Mouse (Mus musculus) limb, embryonic 11.5 days (tissue): ENCODE measurements around the gene Apobec2. TPM values are rescaled to one million over a fixed set of nuclear protein-coding genes. Genes with fewer than 3 reads are reported as not detected.

Experiments
- ATAC-seq: fragments of 200-750 bp; cut with Nextera tagmentation; 2 replicates; pipeline ENCODE4 v1.8.0; 2017; ENCODE audit warnings: low read depth; ENCODE audit not compliant: insufficient number of reproducible peaks, low FRiP score, low TSS enrichment
- DNase-seq: peaks from one replicate; pipeline ENCODE4 v3.0.0-alpha.2; 2015; ENCODE audit warnings: low spot score
- H3K27ac ChIP-seq: fragments of 300-500 bp; sonication (generic); replicated peaks from 2 replicates; pipeline ENCODE4 v1.5.1; 2014; ENCODE audit warnings: low read depth, mild to moderate bottlenecking, low read length
- H3K27me3 ChIP-seq: fragments of 300-500 bp; sonication (generic); 2 replicates; pipeline ENCODE4 v1.6.1; 2014; ENCODE audit warnings: mild to moderate bottlenecking, low read length, mixed read lengths; ENCODE audit not compliant: control insufficient read depth, insufficient read depth
- H3K36me3 ChIP-seq: fragments of 300-500 bp; sonication (generic); 2 replicates; pipeline ENCODE4 v1.6.1; 2014; ENCODE audit warnings: mild to moderate bottlenecking, low read length, moderate library complexity, mixed read lengths; ENCODE audit not compliant: control insufficient read depth, insufficient read depth
- H3K4me1 ChIP-seq: fragments of 300-500 bp; sonication (generic); 2 replicates; pipeline ENCODE4 v1.6.1; 2014; ENCODE audit warnings: low read length, mixed read lengths; ENCODE audit not compliant: control insufficient read depth, insufficient read depth
- H3K4me2 ChIP-seq: fragments of 300-500 bp; sonication (generic); 2 replicates; pipeline ENCODE4 v1.6.1; 2014; ENCODE audit warnings: low read depth, mild to moderate bottlenecking, moderate library complexity; ENCODE audit not compliant: severe bottlenecking
- H3K4me3 ChIP-seq: fragments of 300-500 bp; sonication (generic); 2 replicates; pipeline ENCODE4 v1.5.1; 2014; ENCODE audit warnings: low read depth, low read length
- H3K9ac ChIP-seq: fragments of 300-500 bp; sonication (generic); 2 replicates; pipeline ENCODE4 v1.6.1; 2014; ENCODE audit warnings: mild to moderate bottlenecking, low read length
- H3K9me3 ChIP-seq: fragments of 300-500 bp; sonication (generic); 2 replicates; pipeline ENCODE4 v1.6.1; 2016; ENCODE audit warnings: low read length; ENCODE audit not compliant: control insufficient read depth
- WGBS: fragments of 180-500 bp; shearing (Covaris S2); extraction: QIAGEN DNeasy Blood & Tissue Kit; methylation state at CpG from one replicate; pipeline ENCODE4 v1.1.7; 2014; 5-methylcytosine and 5-hydroxymethylcytosine counted together
- polyA plus RNA-seq: library from polyadenylated mRNA; unstranded; fragments of >200 nt; fragmentation: Nextera tagmentation; extraction: Ambion mirVana; gene quantifications from 2 replicates; pipeline ENCODE4 v1.2.1, GENCODE M21; 2014

The Apobec2 gene
- polyA plus RNA-seq, 1 experiment from 2014 or later = 1.5 TPM

DNA sequence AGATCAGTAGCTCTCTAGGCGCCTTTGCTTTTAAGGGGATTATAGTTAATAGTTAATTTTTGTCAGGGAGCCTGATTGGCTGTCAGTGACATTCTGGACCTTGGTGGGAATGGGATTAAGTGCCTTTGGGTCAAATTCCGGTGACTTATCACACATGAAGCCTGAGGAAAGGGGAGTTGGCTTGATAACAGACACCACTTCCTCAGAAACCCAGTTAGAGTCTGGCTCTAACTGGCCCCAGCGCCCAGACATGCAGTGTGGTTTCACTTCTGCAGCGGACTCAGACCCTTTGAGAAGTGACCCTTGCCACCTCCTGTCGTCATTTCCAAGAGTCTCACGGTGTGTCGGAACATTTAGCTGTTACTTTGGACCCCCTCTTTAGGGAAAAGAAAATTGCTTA, 14.6 kb downstream of the Apobec2 start:
- H3K4me2 ChIP-seq = no peak overlapping the region
- no peaks in the 10 kb centered on the region for H3K27me3 ChIP-seq
- no peaks in the 10 kb centered on the region for H3K4me1 ChIP-seq
- no peaks in the 10 kb centered on the region for H3K9me3 ChIP-seq
- H3K27ac ChIP-seq = no peak overlapping the region
- ATAC-seq (no peak), DNase-seq (no peak)
- H3K36me3 ChIP-seq = peaks cover 3% of the 10 kb centered on the region; the same call in 1 of the 2 replicates
- no peak overlapping the region for H3K9ac ChIP-seq
- WGBS = 86% methylated on average over 7 of the region's 7 CpGs
- H3K4me3 ChIP-seq = no peak overlapping the region

DNA sequence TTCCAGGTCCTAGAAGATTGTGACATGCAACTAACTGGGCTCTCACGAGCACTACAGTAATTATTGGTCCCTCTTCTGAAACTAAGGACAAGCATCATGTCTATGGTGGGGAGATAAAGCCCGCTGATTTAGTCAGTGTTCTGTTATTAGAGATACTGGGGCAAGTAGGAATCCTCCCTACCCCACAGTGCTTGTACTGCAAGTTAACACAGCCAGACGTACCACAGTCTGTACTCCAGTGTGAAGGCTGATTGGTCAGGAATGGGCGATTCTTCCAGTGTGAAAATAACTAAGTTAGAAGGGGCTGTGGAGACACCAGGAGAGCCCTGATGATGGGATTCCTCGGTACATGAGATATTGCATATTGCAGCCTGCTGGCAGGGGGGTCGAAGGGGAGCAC, 15.2 kb downstream of the Apobec2 start:
- H3K4me3 ChIP-seq = no peak overlapping the region
- H3K4me2 ChIP-seq = no peak overlapping the region
- no peaks in the 10 kb centered on the region for H3K27me3 ChIP-seq
- no peak overlapping the region for H3K27ac ChIP-seq
- WGBS = 88% methylated on average over 6 of the region's 6 CpGs
- no peak for ATAC-seq
- DNase-seq = no peak
- no peaks in the 10 kb centered on the region for H3K9me3 ChIP-seq
- peaks cover 3% of the 10 kb centered on the region; the same call in 1 of the 2 replicates for H3K36me3 ChIP-seq
- H3K9ac ChIP-seq = no peak overlapping the region
- H3K4me1 ChIP-seq = no peaks in the 10 kb centered on the region

DNA sequence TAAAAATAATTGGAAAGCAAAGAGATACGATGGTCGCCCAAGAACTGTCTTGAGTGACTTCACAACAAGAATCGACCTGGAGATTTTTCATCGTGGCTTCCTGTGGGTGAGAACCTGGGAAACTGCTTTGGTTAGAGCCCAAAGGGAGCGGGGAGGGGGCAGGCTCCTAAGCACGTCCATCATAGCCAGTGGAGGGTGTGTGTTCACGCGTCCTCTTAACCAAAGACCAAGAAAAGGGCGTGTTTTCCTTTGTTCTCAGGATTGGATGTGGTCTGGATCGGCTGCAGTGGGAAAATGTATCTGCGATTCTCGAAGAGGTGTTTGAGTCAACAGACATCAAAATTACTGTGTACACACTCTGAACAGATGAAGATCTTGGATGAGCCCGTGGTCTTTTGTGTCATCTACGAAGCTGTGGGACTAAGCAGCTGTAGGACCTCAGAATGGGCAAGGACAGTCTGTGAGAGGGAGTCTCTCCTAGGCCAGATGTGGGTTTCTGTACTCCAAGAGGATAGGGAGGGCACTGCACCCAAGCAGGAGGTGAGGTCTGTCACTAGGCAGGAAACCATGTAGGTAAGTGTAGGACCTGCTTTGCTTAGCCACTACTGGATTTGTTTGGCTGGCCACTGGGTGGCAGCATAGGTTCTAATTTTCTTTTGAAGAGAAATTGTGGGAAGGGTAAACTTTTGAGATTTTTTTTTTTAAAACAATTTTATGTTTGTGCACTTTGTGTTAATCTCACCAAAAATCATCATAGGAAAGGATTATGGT, 16.1 kb downstream of the Apobec2 start:
- ATAC-seq = peak; percentile 73; the same call in 1 of the 2 replicates
- H3K4me2 ChIP-seq = no peak overlapping the region
- WGBS = 94% methylated on average over 14 of the region's 14 CpGs

DNA sequence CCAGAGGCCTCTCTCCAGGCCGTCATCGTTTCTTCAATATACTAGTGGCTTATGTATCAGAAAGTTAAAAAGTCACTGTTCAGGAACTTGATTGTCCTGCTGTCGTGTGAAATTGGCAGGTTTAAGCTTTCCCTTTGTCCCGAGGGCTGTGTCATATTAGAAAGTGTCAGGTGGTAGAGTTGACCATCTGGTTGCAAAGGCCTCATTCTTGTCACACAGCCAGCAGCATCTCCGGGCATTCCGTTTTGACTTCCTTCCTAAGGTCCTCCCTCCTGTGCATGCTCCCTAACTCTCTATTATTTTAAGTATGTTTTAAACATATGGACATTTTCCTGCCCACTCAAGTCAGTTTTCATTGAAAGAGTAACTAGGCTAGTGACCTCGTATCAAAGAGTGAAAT, 16.7 kb downstream of the Apobec2 start:
- DNase-seq (no peak), ATAC-seq (no peak)
- no peak overlapping the region for H3K4me3 ChIP-seq
- H3K4me1 ChIP-seq = peaks cover 9% of the 10 kb centered on the region
- peaks cover 4% of the 10 kb centered on the region; the same call in 1 of the 2 replicates for H3K36me3 ChIP-seq
- H3K27me3 ChIP-seq = no peaks in the 10 kb centered on the region
- H3K9me3 ChIP-seq = no peaks in the 10 kb centered on the region
- 89% methylated on average over 7 of the region's 7 CpGs for WGBS
- H3K4me2 ChIP-seq = no peak overlapping the region
- H3K9ac ChIP-seq = no peak overlapping the region
- H3K27ac ChIP-seq = no peak overlapping the region

More for the DNA sequence above, 16.1 kb downstream of the Apobec2 start:
- Histone ChIP-seq H3K36me3 (peaks cover 4% of the 10 kb centered on the region; the same call in 1 of the 2 replicates), H3K27ac (no peak overlapping the region), H3K9ac (no peak overlapping the region), H3K4me1 (peaks cover 4% of the 10 kb centered on the region; the same call in 1 of the 2 replicates), H3K27me3 (no peaks in the 10 kb centered on the region), H3K4me3 (no peak overlapping the region), H3K9me3 (no peaks in the 10 kb centered on the region)
- DNase-seq = peak; percentile 79

DNA sequence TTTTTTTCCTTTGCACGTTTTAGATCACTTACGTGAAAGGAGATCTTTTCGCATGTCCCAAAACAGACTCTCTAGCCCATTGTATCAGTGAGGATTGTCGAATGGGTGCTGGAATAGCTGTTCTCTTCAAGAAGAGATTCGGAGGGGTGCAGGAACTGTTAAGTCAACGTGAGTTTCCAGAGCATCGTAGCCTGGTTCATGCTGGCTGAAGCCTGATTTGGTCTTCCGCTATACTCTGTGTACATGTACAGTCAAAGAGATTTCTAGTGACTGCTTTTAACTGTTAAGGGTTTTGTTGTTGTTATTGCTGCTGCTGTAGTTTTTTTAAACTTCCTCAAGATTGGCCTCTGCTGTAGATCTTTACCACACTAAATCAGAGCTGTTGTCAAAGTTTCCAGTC, 21.5 kb downstream of the Apobec2 start:
- DNase-seq (no peak), ATAC-seq (no peak)
- Histone ChIP-seq H3K27ac (no peak overlapping the region; the same call in 1 of the 2 replicates), H3K9ac (peak overlapping the region; percentile 41; the same call in 1 of the 2 replicates), H3K36me3 (peaks cover 4% of the 10 kb centered on the region; the same call in 1 of the 2 replicates), H3K4me1 (peaks cover 16% of the 10 kb centered on the region), H3K4me3 (peak overlapping the region; percentile 89), H3K4me2 (peak overlapping the region; percentile 53), H3K27me3 (no peaks in the 10 kb centered on the region), H3K9me3 (no peaks in the 10 kb centered on the region)
- 69% methylated on average over 8 of the region's 8 CpGs for WGBS

DNA sequence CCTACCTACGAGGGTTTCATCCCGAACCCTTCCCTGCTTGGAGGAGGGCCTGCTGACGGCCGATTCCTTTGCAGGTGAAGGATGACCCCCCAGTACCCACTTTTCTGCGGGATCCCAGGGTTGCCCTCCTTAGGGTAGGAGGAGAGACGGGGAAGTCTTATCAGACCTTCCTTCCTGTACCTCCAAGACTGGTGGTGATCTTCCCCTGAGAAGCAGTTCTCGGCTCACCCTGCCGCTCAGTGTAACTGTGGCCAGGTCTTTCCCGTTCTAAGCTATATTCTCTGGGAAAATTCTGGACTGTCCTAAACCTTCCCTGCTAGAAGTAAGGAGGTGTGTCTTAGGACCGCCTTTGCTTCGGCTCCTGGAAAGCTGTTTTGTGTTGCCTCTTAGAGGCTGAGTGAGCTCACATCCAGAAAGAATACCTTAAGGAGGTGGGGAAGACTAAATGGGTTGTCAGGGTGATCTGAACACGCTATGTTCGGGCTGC, 22.4 kb downstream of the Apobec2 start:
- peaks cover 3% of the 10 kb centered on the region; the same call in 1 of the 2 replicates for H3K36me3 ChIP-seq
- ATAC-seq (peak; percentile 41; the same call in 1 of the 2 replicates), DNase-seq (no peak)
- 0% methylated on average over 13 of the region's 13 CpGs for WGBS
- peak overlapping the region; percentile 89 for H3K4me3 ChIP-seq
- no peaks in the 10 kb centered on the region for H3K27me3 ChIP-seq
- H3K4me2 ChIP-seq = peak overlapping the region; percentile 53
- peaks cover 16% of the 10 kb centered on the region for H3K4me1 ChIP-seq
- peak overlapping the region; percentile 77 for H3K9ac ChIP-seq
- no peaks in the 10 kb centered on the region for H3K9me3 ChIP-seq
- peak overlapping the region; percentile 100 for H3K27ac ChIP-seq

DNA sequence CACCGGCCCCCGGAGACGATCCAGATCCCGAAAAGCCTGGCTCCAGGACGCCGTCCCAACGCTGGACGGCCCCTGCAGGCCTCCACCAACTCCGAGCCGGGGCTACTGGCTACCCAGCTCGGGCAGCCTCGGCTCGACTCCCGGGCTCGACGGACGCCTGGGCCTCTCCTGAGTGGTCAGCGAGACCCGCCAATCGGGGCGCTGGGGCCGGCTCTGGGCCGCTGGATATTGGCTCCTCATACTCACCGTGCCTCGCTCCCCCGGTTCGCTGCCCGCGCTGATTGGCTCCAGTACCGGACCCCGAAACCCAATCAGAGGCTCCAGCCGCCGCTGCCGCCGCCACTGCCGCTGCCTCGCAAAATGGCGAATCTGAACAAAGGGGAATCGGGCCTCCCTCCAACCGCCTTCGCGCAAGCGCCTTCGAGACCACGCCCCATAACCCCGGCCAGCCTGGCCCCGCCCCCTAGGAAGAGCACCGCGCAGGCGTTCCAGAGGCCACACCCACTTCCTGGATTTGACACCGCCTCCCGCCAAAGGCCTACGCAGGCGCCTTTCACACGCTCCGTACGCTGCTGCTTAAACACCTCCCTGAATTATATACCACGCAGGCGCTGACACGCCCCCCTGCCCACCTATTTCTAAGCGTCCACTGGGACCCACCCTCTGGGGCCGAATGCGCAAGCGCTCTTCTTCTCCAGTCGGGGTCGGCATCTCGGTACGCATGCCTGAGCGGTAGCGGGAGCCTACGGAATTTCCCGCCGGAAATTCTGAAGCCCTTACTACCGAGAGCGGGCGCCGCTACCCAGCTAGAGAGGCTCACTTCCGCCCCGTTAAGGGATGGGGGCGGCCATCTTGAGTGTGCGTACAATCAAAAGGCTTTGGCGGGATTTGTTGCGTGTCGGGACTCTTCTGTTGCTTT, 23.1 kb downstream of the Apobec2 start, which contains the start of the genes Nfya and Oard1:
Nfya (minus strand) TSS at position 527 of the 919 bp plus-strand sequence.
Oard1 (plus strand) TSS at position 635 of the 919 bp plus-strand sequence.
- peak within 1 kb of the TSS; percentile 99 for H3K9ac ChIP-seq
- WGBS = under 1% methylated on average over 82 of the region's 84 CpGs

More for the DNA sequence above, 23.1 kb downstream of the Apobec2 start, which contains the start of the genes Nfya and Oard1:
- peak within 1 kb of the TSS; percentile 100 for H3K27ac ChIP-seq
- no peaks in the 10 kb centered on the region for H3K9me3 ChIP-seq
- H3K4me2 ChIP-seq = peak within 1 kb of the TSS; percentile 82
- peaks cover 16% of the 10 kb centered on the region for H3K4me1 ChIP-seq
- peak; percentile 97 for ATAC-seq
- peak; percentile 99 for DNase-seq
- peak within 1 kb of the TSS; percentile 89 for H3K4me3 ChIP-seq
- H3K27me3 ChIP-seq = no peaks in the 10 kb centered on the region
- peaks cover 2% of the 10 kb centered on the region; the same call in 1 of the 2 replicates for H3K36me3 ChIP-seq
